Mouse (Mus musculus) olfactory bulb, adult 2 months (tissue): ENCODE measurements around the gene Rev1.

ENCODE experiments used
- CTCF ChIP-seq: fragments of 200-500 bp; IDR thresholded peaks from 2 replicates; pipeline ENCODE4 v1.5.1; 2012; ENCODE audit warnings: low read depth, mild to moderate bottlenecking, low read length, moderate library complexity; ENCODE audit not compliant: insufficient read depth
- POLR2A ChIP-seq: fragments of 200-500 bp; IDR thresholded peaks from 2 replicates; pipeline ENCODE4 v1.6.1; 2012; ENCODE audit warnings: mild to moderate bottlenecking, low read depth, low read length, moderate library complexity; ENCODE audit not compliant: insufficient read depth

GRCm38 (mm10) chr1:38129501-38130267, at the start of gene Rev1:
- TF ChIP-seq CTCF = peak; percentile 88
- peak; percentile 49 for TF ChIP-seq POLR2A
